Mouse (Mus musculus) heart, postnatal 14 days (tissue): ENCODE measurements at regions not wholly inside any gene's neighbourhood (a gene's known extent, or its start where the extent isn't known, plus 50 kb on each side); places are given as distances from the start of the nearest gene placed in this dataset.

Experiments used
- DNase-seq, 2 experiments: peaks; one replicate each; pipeline ENCODE4 v3.0.0; 2021 to 2022
- intact Hi-C: fragments of 180-260 bp; cut with DNase I; formaldehyde crosslinking; loops from one replicate; pipeline ENCODE4 v1.15.1; 2025
- microRNA-seq, 2 experiments: library from miRNA; unstranded; fragments of <30 nt; microRNA quantifications; one replicate each; pipeline ENCODE4 v1.2.0; 2021 to 2022

DNA sequence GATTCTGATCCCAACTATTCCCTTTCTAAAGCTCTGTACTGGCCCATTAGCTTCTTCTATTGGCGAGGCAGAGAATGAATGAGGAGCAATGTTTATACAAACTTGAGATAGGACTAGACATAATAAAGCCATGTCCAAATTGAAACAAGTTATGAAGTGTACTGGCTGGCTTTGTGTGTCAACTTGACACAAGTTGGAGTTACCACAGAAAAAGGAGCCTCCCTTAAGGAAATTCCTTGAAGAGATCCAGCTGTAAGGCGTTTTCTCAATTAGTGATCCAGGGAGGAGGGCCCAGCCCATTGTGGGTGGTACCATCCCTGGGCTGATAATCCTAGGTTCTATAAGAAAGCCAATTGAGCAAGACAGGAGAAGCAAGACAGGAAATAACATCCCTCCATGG is 135.9 kb upstream of the Cr2 start:
- intact Hi-C loops: no loop called here
- peak in 1 of 2 experiments; percentile 0 for DNase-seq

GRCm38 (mm10) chr1:195285076-195285475 is 108.6 kb upstream of the Cr2 start:
- intact Hi-C loops: no loop called here
- DNase-seq: no peak

GRCm38 (mm10) chr1:195241496-195241895 is 65.0 kb upstream of the Cr2 start:
- intact Hi-C loops: no loop called here
- DNase-seq: peak; percentile 100

DNA sequence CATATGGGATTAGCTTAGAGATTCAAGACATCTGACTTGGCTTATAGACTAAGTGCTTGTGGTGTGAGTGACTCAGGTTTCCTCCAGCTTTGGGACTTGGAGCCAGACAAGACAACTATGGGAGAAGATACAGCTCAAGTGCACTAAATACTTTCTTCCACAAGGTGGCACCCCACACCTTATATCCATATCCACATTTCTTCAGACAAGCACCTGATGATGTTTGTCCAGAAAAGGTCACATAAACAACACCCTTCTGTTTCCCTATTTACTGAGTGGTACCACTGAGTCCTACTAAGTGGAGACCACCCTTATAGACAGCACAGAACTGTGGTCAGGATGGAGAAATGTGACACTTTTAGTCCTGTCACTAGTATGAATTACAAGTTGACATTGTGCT is 56.1 kb upstream of the Cr2 start:
- peak; percentile 15 to 48 for DNase-seq
- intact Hi-C loops: loop anchor here (5.0 kb wide), 1 partner anchor 100 kb away; the partner anchor contains the start of gene Cr1l

GRCm38 (mm10) chr1:195227007-195227406 is 50.5 kb upstream of the Cr2 start:
- DNase-seq: no peak
- intact Hi-C loops: no loop called here

Small RNA genes lying in the stretch of these regions (microRNA-seq; reads per million reads assigned to microRNA genes)
- gene Gm24802: 0 reads per million in 2 experiments
